Mouse (Mus musculus): ENCODE results near the gene Gm10334.
"Not testable (repeated sequence)": the region's sequence is repeated elsewhere in the genome, so short reads cannot be mapped to it uniquely, and the experiment has no call there.

Gm10334 gene

GRCm38 (mm10) chr6:41446045-41446444 lies at the start of gene Gm10334:
Gene Gm10334 (minus strand): TSS chr6:41446145.
- not testable (repeated sequence) for DNase-seq (ENCODE audit: low read depth, low spot score)

GRCm38 (mm10) chr6:41458632-41459031 lies 12.7 kb upstream of the Gm10334 start, which contains the start of gene Prss1:
Gene Prss1 (plus strand): TSS chr6:41458932.
- DNase-seq (ENCODE audit: low read depth, low spot score): not testable (repeated sequence)

- DNase-seq (ENCODE audit: low read depth, low spot score): not testable (repeated sequence)
Measured at GRCm38 (mm10) chr6:41442261-41442660, 3.7 kb downstream of the Gm10334 start.

All from CD4-positive helper T cell, adult 2 months (primary cell).